Mouse (Mus musculus) megakaryocyte, embryonic 14.5 days (primary cell): ENCODE results near the gene Epp13.

Experiments used
- FLI1 ChIP-seq: IDR thresholded peaks from 2 replicates; pipeline ENCODE4 v1.6.1; 2012; ENCODE audit warnings: low read length, inconsistent platforms, mixed read lengths
- GATA1 ChIP-seq: IDR thresholded peaks from 3 replicates; pipeline ENCODE4 v1.6.1; 2012; ENCODE audit warnings: mixed read lengths, low read length, inconsistent platforms, borderline replicate concordance

GRCm38 (mm10) chr7:6204200-6204599 lies 48.3 kb upstream of the Epp13 start:
- TF ChIP-seq GATA1 (no peak), FLI1 (no peak)
